ENCODE assay signal across 10 mouse cellular contexts in genomic region chr8:117053135-117054079, GRCm38 (mm10). TPM values are rescaled to one million over a fixed set of nuclear protein-coding genes. Genes with fewer than 3 reads are reported as not detected.
DNase-seq lines count a peak whose midpoint lies in the region; ATAC-seq and TF ChIP-seq lines count a peak whose summit lies in the region.
"Had no signal": no experiment of that assay in that cellular context is flagged by ENCODE, and none has a peak within 500 bp of the region (broad histone marks: within the 10 kb centered on the region; RNA-seq: fewer than 3 reads in every experiment).

No protein-coding gene starts in this region.

- peak; percentile 45 for DNase-seq in kidney, postnatal 10 days
- no peak for DNase-seq in kidney, postnatal 14 days
- peak; percentile 81 for DNase-seq in ES-CJ7 (ENCODE audit: low read depth, low spot score)
- DNase-seq in adrenal gland, postnatal 4 days (ENCODE audit: low spot score in 2 of 2) = peak; percentile 26 to 32
- DNase-seq in liver, postnatal 0 days = peak; percentile 67
- DNase-seq in yolk sac, embryonic 10.5 days (ENCODE audit: low spot score) = peak; percentile 43
- no peak for DNase-seq in heart, postnatal 36 days

- ATAC-seq in liver, postnatal 0 days = no peak
- ATAC-seq in heart, embryonic 11.5 days (replicated peaks; ENCODE audit: insufficient number of reproducible peaks, low FRiP score, low TSS enrichment) = no peak

- H3K9ac ChIP-seq in liver, postnatal 0 days (replicated peaks) = no peak overlapping the region
- H3K9ac ChIP-seq in heart, embryonic 11.5 days (ENCODE audit: low read depth, low read length) = no peak overlapping the region
- H3K9ac ChIP-seq: embryonic facial prominence, embryonic 12.5 days; limb, embryonic 12.5 days had no signal

- 61% methylated on average over 12 of the region's 12 CpGs for WGBS in liver, postnatal 0 days (ENCODE audit: insufficient replicate concordance)
- WGBS in heart, embryonic 11.5 days (ENCODE audit: insufficient replicate concordance) = 67% methylated on average over 12 of the region's 12 CpGs

- no peak overlapping the region for H3K4me2 ChIP-seq in liver, postnatal 0 days (ENCODE audit: low read depth, low read length)
- H3K4me2 ChIP-seq in heart, embryonic 11.5 days = no peak overlapping the region
- H3K4me2 ChIP-seq: embryonic facial prominence, embryonic 12.5 days; limb, embryonic 12.5 days had no signal

- no peaks in the 10 kb centered on the region for H3K36me3 ChIP-seq in liver, postnatal 0 days (replicated peaks; ENCODE audit: insufficient read depth, low read length)
- no peaks in the 10 kb centered on the region for H3K36me3 ChIP-seq in heart, embryonic 11.5 days (ENCODE audit: control insufficient read depth, insufficient read depth, low read length)
- H3K36me3 ChIP-seq: embryonic facial prominence, embryonic 12.5 days; limb, embryonic 12.5 days had no signal

- TF ChIP-seq EP300 in liver, postnatal 0 days (IDR thresholded peaks at IDR 0.05; ENCODE audit: low read depth) = no peak

- peak; percentile 67 for TF ChIP-seq CTCF in liver, postnatal 0 days (IDR thresholded peaks at IDR 0.05; ENCODE audit: low read depth)

- H3K27ac ChIP-seq in liver, postnatal 0 days (ENCODE audit: low read depth) = no peak overlapping the region
- no peak overlapping the region for H3K27ac ChIP-seq in heart, embryonic 11.5 days (ENCODE audit: low read depth, low read length)
- H3K27ac ChIP-seq: embryonic facial prominence, embryonic 12.5 days; limb, embryonic 12.5 days had no signal

- intact Hi-C loops in heart, postnatal 36 days (cut with DNase I) = no loop called here

- H3K9me3 ChIP-seq in liver, postnatal 0 days (ENCODE audit: low read length) = no peaks in the 10 kb centered on the region
- no peaks in the 10 kb centered on the region for H3K9me3 ChIP-seq in heart, embryonic 11.5 days (replicated peaks; ENCODE audit: control insufficient read depth, low read length)
- H3K9me3 ChIP-seq: embryonic facial prominence, embryonic 12.5 days; limb, embryonic 12.5 days had no signal

- H3K4me1 ChIP-seq in liver, postnatal 0 days (ENCODE audit: insufficient read depth) = peaks cover 17% of the 10 kb centered on the region
- H3K4me1 ChIP-seq in heart, embryonic 11.5 days (ENCODE audit: control insufficient read depth, insufficient read depth, low read length) = no peaks in the 10 kb centered on the region
- H3K4me1 ChIP-seq: embryonic facial prominence, embryonic 12.5 days; limb, embryonic 12.5 days had no signal

- no peaks in the 10 kb centered on the region for H3K27me3 ChIP-seq in liver, postnatal 0 days (ENCODE audit: insufficient read depth, low read length)
- H3K27me3 ChIP-seq in heart, embryonic 11.5 days (ENCODE audit: control insufficient read depth, insufficient read depth, low read length) = no peaks in the 10 kb centered on the region
- H3K27me3 ChIP-seq: embryonic facial prominence, embryonic 12.5 days had no signal

- no peak overlapping the region for H3K4me3 ChIP-seq in liver, postnatal 0 days (ENCODE audit: low read depth, low read length)
- H3K4me3 ChIP-seq in heart, embryonic 11.5 days (ENCODE audit: low read depth, low read length) = no peak overlapping the region
- H3K4me3 ChIP-seq: embryonic facial prominence, embryonic 12.5 days; limb, embryonic 12.5 days had no signal

RNA-seq across cellular contexts. Expression of gene Pkd1l2, which starts 28.8 kb away (rescaled TPM):
- 1 to 10 TPM; 1.5 to 3.1 TPM for total RNA-seq in adrenal gland, postnatal 4 days (2021)
- 0.06 TPM in 1 of 2 replicates, not detected in the other for polyA plus RNA-seq in liver, postnatal 0 days (2015; fragmentation: Nextera tagmentation; extraction: Ambion mirVana)
- total RNA-seq in heart, postnatal 36 days (2021) = under 1 TPM in 1 of 2 experiments, not detected in 1; 0.08 TPM
- 0.03 TPM in 1 of 2 replicates, not detected in the other for polyA plus RNA-seq in heart, embryonic 11.5 days (2014; fragmentation: Nextera tagmentation; extraction: Ambion mirVana)
- polyA plus RNA-seq: embryonic facial prominence, embryonic 12.5 days; limb, embryonic 12.5 days had no signal

RNA-seq across cellular contexts. Expression of gene Bco1, which starts 42.2 kb away (rescaled TPM):
- 1 to 10 TPM in 1 of 2 experiments, under 1 TPM in 1; 0.62 to 2.0 TPM for total RNA-seq in adrenal gland, postnatal 4 days (2021)
- 6.6 and 8.1 TPM in 2 replicates for polyA plus RNA-seq in liver, postnatal 0 days (2015; fragmentation: Nextera tagmentation; extraction: Ambion mirVana)
- not detected for total RNA-seq in heart, postnatal 36 days (2021)
- 0.08 and 0.49 TPM in 2 replicates for polyA plus RNA-seq in heart, embryonic 11.5 days (2014; fragmentation: Nextera tagmentation; extraction: Ambion mirVana)

Comparison
In these comparisons a context has a peak if more than half of its experiments do, and no peak if none do; other contexts are left out.
1. DNase-seq: peak in kidney, postnatal 10 days (single experiment), ES-CJ7 (single experiment), adrenal gland, postnatal 4 days (2 of 2), liver, postnatal 0 days (single experiment) and yolk sac, embryonic 10.5 days (single experiment); none in kidney, postnatal 14 days (single experiment) and heart, postnatal 36 days (0 of 2).